In the genomic region with DNA sequence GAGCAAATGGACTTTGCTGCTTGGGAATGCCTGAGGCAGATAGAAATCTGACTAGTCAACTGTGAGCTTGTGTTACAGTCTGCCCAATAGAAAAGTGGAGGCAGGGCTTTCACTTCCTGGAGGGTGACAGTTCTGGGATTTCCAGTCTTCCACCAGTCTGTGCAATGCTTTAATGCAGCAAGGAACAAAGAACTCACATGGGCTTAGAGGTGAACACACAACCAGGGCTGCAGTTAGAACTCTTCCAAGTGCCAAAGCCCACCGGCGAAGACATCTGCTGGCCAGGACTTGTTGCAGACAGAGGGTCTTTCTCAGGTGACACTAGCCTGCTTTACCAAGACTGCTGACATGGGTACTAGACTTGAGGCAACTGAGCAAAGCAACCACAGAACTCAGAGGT, we compare ENCODE assay signal across 9 mouse cellular contexts. TPM values are rescaled to one million over a fixed set of nuclear protein-coding genes. Genes with fewer than 3 reads are reported as not detected.
DNase-seq lines count a peak whose midpoint lies in the region; ATAC-seq and TF ChIP-seq lines count a peak whose summit lies in the region.
"Had no signal": no experiment of that assay in that cellular context is flagged by ENCODE, and none has a peak within 500 bp of the region (broad histone marks: within the 10 kb centered on the region; RNA-seq: fewer than 3 reads in every experiment).

Gene Slfn2 (plus strand): TSS at position 167 of the 400 bp plus-strand sequence.

- WGBS in liver, embryonic 12.5 days (ENCODE audit: insufficient replicate concordance), result 45% methylated on average over 2 of the region's 2 CpGs
- 66% methylated on average over 2 of the region's 2 CpGs for WGBS in liver, embryonic 11.5 days
- WGBS in lung, postnatal 0 days, result 75% methylated on average over 2 of the region's 2 CpGs

- no peak for ATAC-seq in liver, embryonic 12.5 days
- no peak for ATAC-seq in liver, embryonic 11.5 days (replicated peaks; ENCODE audit: low FRiP score)
- no peak for ATAC-seq in erythroid progenitor cell, adult 5-6 weeks (replicated peaks; ENCODE audit: low FRiP score, poor library complexity, severe bottlenecking)
- ATAC-seq in lung, postnatal 0 days, result peak; percentile 59

- no peak for TF ChIP-seq EP300 in lung, postnatal 0 days (IDR thresholded peaks at IDR 0.05)

- no peak within 1 kb of the TSS for H3K9ac ChIP-seq in liver, embryonic 12.5 days
- H3K9ac ChIP-seq in liver, embryonic 11.5 days (ENCODE audit: low read depth, low read length), result no peak within 1 kb of the TSS
- no peak within 1 kb of the TSS for H3K9ac ChIP-seq in lung, postnatal 0 days (replicated peaks; ENCODE audit: low read depth)

- peaks cover 7% of the 10 kb centered on the region for H3K27me3 ChIP-seq in liver, embryonic 12.5 days (replicated peaks)
- H3K27me3 ChIP-seq in liver, embryonic 11.5 days (replicated peaks; ENCODE audit: control insufficient read depth, insufficient read depth, low read length), result no peaks in the 10 kb centered on the region
- no peaks in the 10 kb centered on the region for H3K27me3 ChIP-seq in lung, postnatal 0 days (replicated peaks; ENCODE audit: insufficient read depth, low read length)

- H3K9me3 ChIP-seq in liver, embryonic 12.5 days (replicated peaks), result no peaks in the 10 kb centered on the region
- no peaks in the 10 kb centered on the region for H3K9me3 ChIP-seq in liver, embryonic 11.5 days (ENCODE audit: control insufficient read depth, low read length)
- H3K9me3 ChIP-seq in lung, postnatal 0 days (ENCODE audit: low read length), result no peaks in the 10 kb centered on the region

- H3K4me3 ChIP-seq in liver, embryonic 12.5 days, result peak within 1 kb of the TSS; percentile 16
- H3K4me3 ChIP-seq in liver, embryonic 11.5 days (ENCODE audit: low read depth, low read length), result no peak within 1 kb of the TSS
- H3K4me3 ChIP-seq in lung, postnatal 0 days (ENCODE audit: low read depth, low read length), result peak within 1 kb of the TSS; percentile 15

- TF ChIP-seq CTCF in lung, postnatal 0 days (IDR thresholded peaks at IDR 0.05), result no peak

- H3K4me1 ChIP-seq in liver, embryonic 12.5 days, result no peaks in the 10 kb centered on the region
- no peaks in the 10 kb centered on the region for H3K4me1 ChIP-seq in liver, embryonic 11.5 days (replicated peaks; ENCODE audit: control insufficient read depth, insufficient read depth, low read length)
- no peaks in the 10 kb centered on the region for H3K4me1 ChIP-seq in lung, postnatal 0 days (ENCODE audit: insufficient read depth, low read depth, low read length)

- no peaks in the 10 kb centered on the region for H3K36me3 ChIP-seq in liver, embryonic 12.5 days
- no peaks in the 10 kb centered on the region for H3K36me3 ChIP-seq in liver, embryonic 11.5 days (ENCODE audit: control insufficient read depth, insufficient read depth, low read length)
- H3K36me3 ChIP-seq in lung, postnatal 0 days (ENCODE audit: insufficient read depth, low read length), result no peaks in the 10 kb centered on the region

- no peak for DNase-seq in liver, embryonic 11.5 days (ENCODE audit: low spot score)
- DNase-seq in lung, postnatal 0 days (ENCODE audit: low spot score), result peak; percentile 32
- DNase-seq in thymus, postnatal 10 days (ENCODE audit: low spot score in 2 of 2), result peak; percentile 48
- DNase-seq in cerebellum, adult 9-10 months, result no peak
- no peak for DNase-seq in right cerebral cortex, postnatal 4 days
- no peak for DNase-seq in adipocyte (ENCODE audit: low spot score)
- DNase-seq: gastrocnemius, postnatal 36 days had no signal

- H3K27ac ChIP-seq in liver, embryonic 12.5 days, result no peak within 1 kb of the TSS
- H3K27ac ChIP-seq in liver, embryonic 11.5 days (ENCODE audit: low read depth, low read length), result no peak within 1 kb of the TSS
- H3K27ac ChIP-seq in lung, postnatal 0 days (ENCODE audit: low read length), result peak within 1 kb of the TSS; percentile 32; the same call in 1 of the 2 replicates

- H3K4me2 ChIP-seq in liver, embryonic 12.5 days, result no peak within 1 kb of the TSS
- no peak within 1 kb of the TSS; the same call in 1 of the 2 replicates for H3K4me2 ChIP-seq in liver, embryonic 11.5 days
- H3K4me2 ChIP-seq in lung, postnatal 0 days (replicated peaks; ENCODE audit: low read depth, low read length), result no peak within 1 kb of the TSS

RNA-seq across cellular contexts. Expression of gene Slfn2, which starts in this region (rescaled TPM):
- polyA plus RNA-seq in liver, embryonic 12.5 days (2016; fragmentation: Nextera tagmentation; extraction: Ambion mirVana), result 3.5 and 3.6 TPM in 2 replicates
- polyA plus RNA-seq in liver, embryonic 11.5 days (2014; fragmentation: Nextera tagmentation; extraction: Ambion mirVana), result 4.3 and 4.5 TPM in 2 replicates
- total RNA-seq in erythroid progenitor cell, adult 5-6 weeks (2015; ENCODE audit: low replicate concordance), result 32.1 and 39.4 TPM in 2 replicates
- 40.9 and 43.8 TPM in 2 replicates for total RNA-seq in erythroid progenitor cell, adult 5-6 weeks (2017; ENCODE audit: low replicate concordance)
- 19.0 and 21.5 TPM in 2 replicates for polyA plus RNA-seq in lung, postnatal 0 days (2015; fragmentation: Nextera tagmentation; extraction: Ambion mirVana)

Comparison
In these comparisons a context has a peak if more than half of its experiments do, and no peak if none do; other contexts are left out.
1. DNase-seq: peak in lung, postnatal 0 days (single experiment) and thymus, postnatal 10 days (2 of 2); none in liver, embryonic 11.5 days (single experiment), cerebellum, adult 9-10 months (single experiment), right cerebral cortex, postnatal 4 days (single experiment) and adipocyte (single experiment).